Mouse (Mus musculus) heart, embryonic 15.5 days (tissue): ENCODE results near the gene Odr4. TPM values are rescaled to one million over a fixed set of nuclear protein-coding genes. Genes with fewer than 3 reads are reported as not detected.

Experiments used
- ATAC-seq: fragments of 200-750 bp; cut with Nextera tagmentation; replicated peaks from 2 replicates; pipeline ENCODE4 v1.8.0; 2017; ENCODE audit warnings: low read depth, moderate TSS enrichment; ENCODE audit not compliant: insufficient number of reproducible peaks, insufficient read depth, low FRiP score
- H3K27ac ChIP-seq: fragments of 300-500 bp; sonication (generic); 2 replicates; pipeline ENCODE4 v1.5.1; 2015; ENCODE audit warnings: mild to moderate bottlenecking, inconsistent platforms
- H3K27me3 ChIP-seq: fragments of 300-500 bp; sonication (generic); 2 replicates; pipeline ENCODE4 v1.6.1; 2015; ENCODE audit warnings: inconsistent platforms
- H3K36me3 ChIP-seq: fragments of 300-500 bp; sonication (generic); 2 replicates; pipeline ENCODE4 v1.6.1; 2015; ENCODE audit warnings: mild to moderate bottlenecking, inconsistent platforms
- H3K4me1 ChIP-seq: fragments of 300-500 bp; sonication (generic); replicated peaks from 2 replicates; pipeline ENCODE4 v1.6.1; 2015; ENCODE audit warnings: inconsistent platforms
- H3K4me2 ChIP-seq: fragments of 300-500 bp; sonication (generic); 2 replicates; pipeline ENCODE4 v1.6.1; 2015; ENCODE audit warnings: inconsistent platforms, mild to moderate bottlenecking, moderate library complexity
- H3K4me3 ChIP-seq: fragments of 300-500 bp; sonication (generic); 2 replicates; pipeline ENCODE4 v1.5.1; 2015; ENCODE audit warnings: mild to moderate bottlenecking, inconsistent platforms
- H3K9ac ChIP-seq: fragments of 300-500 bp; sonication (generic); 2 replicates; pipeline ENCODE4 v1.6.1; 2015; ENCODE audit warnings: mild to moderate bottlenecking, inconsistent platforms
- H3K9me3 ChIP-seq: fragments of 300-500 bp; sonication (generic); replicated peaks from 2 replicates; pipeline ENCODE4 v1.6.1; 2016; ENCODE audit warnings: inconsistent platforms
- WGBS: fragments of 180-500 bp; shearing (Covaris S2); methylation state at CpG from one replicate; pipeline ENCODE4 v1.1.7; 2015; ENCODE audit warnings: mixed read lengths; 5-methylcytosine and 5-hydroxymethylcytosine counted together
- polyA plus RNA-seq: library from polyadenylated mRNA; unstranded; fragments of >200 nt; fragmentation: Nextera tagmentation; extraction: Ambion mirVana; gene quantifications from 2 replicates; pipeline ENCODE4 v1.2.1, GENCODE M21; 2015

The Odr4 gene
- 33.0 and 38.2 TPM in 2 replicates for polyA plus RNA-seq

DNA sequence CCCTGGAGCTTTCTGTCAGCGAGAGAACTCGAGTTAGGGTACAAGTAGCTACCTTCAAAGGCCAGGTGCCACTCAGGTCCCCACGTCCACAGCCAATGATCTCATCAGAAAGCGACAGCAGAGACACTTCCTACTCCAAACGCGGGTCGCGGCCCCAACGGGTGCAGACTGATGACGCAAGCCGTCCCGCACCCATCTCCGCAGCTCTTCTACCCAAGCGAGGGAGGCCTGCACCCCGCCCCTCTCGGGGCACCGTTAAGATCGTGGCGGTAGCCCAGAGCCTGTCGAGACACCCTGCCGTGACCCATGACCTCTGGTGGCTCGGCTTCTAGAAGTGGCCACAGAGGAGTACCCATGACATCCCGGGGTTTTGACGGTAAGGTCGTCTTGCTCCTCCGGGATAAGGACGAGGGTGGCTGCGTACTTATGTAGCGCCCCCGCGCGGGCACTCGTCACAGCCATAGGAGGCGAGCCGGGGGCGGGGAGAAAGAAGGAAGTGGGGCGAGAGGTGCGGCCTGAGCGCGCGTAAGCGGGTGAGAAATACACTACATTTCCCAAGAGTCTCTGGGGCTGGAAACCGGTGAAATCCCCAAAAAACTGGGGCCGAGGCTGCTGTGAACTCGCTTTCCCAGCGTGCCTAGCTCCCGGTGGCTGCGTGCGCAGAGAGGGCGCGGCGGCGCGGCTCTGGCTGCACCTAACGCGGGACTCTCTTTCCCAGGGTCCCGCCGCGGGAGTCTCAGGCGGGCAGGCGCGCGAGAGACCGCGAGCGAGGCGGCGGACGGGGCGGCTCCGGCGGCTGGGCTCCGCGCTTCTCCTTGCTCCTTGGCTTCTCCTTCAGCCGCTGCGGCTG, at the start of gene Odr4, which contains the start of gene Tpr:
Gene Odr4 (minus strand): TSS at position 443 of the 850 bp plus-strand sequence.
Gene Tpr (plus strand): TSS at position 201 of the 850 bp plus-strand sequence.
- Histone ChIP-seq H3K4me3 (peak within 1 kb of the TSS; percentile 61), H3K4me1 (peaks cover 8% of the 10 kb centered on the region), H3K27ac (peak within 1 kb of the TSS; percentile 93), H3K9ac (peak within 1 kb of the TSS; percentile 64), H3K36me3 (peaks cover 31% of the 10 kb centered on the region), H3K4me2 (peak within 1 kb of the TSS; percentile 68), H3K27me3 (no peaks in the 10 kb centered on the region), H3K9me3 (no peaks in the 10 kb centered on the region)
- under 1% methylated on average over 74 of the region's 76 CpGs for WGBS
- peak; percentile 97 for ATAC-seq

DNA sequence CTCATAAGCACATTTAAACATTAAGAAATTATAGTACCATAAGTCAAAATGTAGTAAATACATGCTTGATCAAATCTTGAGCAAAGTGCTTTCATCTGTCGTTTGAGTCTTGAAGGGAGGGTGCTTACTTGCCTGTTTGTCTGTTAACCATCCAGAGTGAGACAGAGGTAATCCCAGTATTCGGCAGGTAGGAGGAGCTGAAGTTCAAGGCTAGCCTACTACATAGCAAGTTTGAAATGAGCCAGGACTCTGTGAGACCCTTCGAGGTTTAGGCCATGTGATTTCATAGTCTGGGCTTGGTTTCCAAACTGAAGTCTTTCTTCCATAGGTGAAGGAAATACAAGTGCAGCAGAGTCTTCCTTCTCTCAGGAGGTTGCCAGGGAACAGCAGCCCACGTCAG, 48.9 kb upstream of the Odr4 start:
- H3K27me3 ChIP-seq: no peaks in the 10 kb centered on the region
- WGBS: 67% methylated on average over 4 of the region's 4 CpGs
- ATAC-seq: no peak
- H3K27ac ChIP-seq: no peak overlapping the region
- H3K36me3 ChIP-seq: peaks cover 78% of the 10 kb centered on the region
- no peaks in the 10 kb centered on the region for H3K4me1 ChIP-seq
- no peak overlapping the region for H3K4me2 ChIP-seq
- no peaks in the 10 kb centered on the region for H3K9me3 ChIP-seq
- H3K4me3 ChIP-seq: no peak overlapping the region
- H3K9ac ChIP-seq: no peak overlapping the region

DNA sequence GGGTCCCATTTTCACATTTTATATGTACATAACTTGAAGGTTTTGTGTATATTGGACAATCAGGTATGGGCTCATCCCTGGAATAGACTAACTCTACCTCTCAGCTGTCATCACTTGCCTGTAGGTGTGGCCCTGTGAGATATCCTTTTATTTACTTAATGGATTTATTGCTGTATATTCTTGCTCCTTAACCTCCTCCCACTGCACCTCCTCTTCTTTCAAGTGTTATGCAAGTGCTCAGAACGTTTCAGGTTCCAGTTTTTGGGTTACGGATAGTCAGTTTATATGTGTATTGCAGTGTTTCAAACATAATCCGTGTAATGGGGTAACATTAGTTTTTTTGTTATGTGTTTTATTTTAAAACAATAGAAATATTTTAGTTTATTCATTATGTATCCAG, 45.8 kb upstream of the Odr4 start:
- WGBS: 90% methylated on average over 3 of the region's 3 CpGs
- Histone ChIP-seq H3K4me1 (no peaks in the 10 kb centered on the region), H3K9me3 (no peaks in the 10 kb centered on the region), H3K27ac (no peak overlapping the region), H3K36me3 (peaks cover 77% of the 10 kb centered on the region), H3K27me3 (no peaks in the 10 kb centered on the region), H3K4me2 (no peak overlapping the region), H3K4me3 (no peak overlapping the region), H3K9ac (no peak overlapping the region)
- no peak for ATAC-seq

DNA sequence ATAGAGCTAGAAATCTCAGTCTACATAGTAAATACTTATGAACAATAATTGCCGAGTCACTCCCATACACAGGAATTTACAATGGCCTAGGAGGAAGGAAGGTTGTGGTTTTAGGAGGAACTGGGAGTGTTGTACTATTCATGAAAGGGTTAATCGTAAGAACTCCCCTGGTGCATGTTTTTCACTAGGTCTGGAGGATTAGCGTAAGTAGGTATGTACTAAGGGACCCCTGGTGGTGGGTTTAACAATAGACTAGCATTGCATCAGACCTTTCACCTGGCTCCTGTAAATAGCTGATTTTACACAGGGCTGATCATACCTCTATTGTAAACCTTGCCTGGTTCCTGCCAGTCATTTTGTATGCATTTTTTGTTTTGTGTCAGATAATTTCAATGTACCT, 33.3 kb upstream of the Odr4 start:
- Histone ChIP-seq H3K27me3 (no peaks in the 10 kb centered on the region), H3K36me3 (peaks cover 90% of the 10 kb centered on the region), H3K27ac (no peak overlapping the region), H3K9me3 (no peaks in the 10 kb centered on the region), H3K4me3 (no peak overlapping the region), H3K4me2 (no peak overlapping the region), H3K4me1 (no peaks in the 10 kb centered on the region), H3K9ac (no peak overlapping the region)
- 75% methylated on average over 3 of the region's 3 CpGs for WGBS
- ATAC-seq: no peak

DNA sequence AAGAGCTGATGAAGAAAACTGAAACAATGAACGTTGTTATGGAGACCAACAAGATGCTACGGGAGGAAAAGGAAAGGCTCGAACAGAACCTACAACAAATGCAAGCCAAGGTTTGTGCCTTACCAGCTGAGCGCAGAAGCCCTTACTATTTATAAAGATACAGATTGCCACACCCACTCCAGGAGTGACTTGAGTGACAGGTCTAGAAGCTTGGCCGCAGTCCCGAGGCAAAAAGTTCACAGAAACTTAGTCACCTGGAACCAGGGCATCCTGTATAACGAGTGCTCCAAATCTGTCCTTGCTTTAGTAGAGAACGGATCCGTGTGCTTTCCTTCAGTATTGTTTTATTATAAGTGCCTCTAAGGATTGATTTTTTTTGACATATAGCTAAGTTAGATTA, 32.8 kb upstream of the Odr4 start:
- WGBS: 61% methylated on average over 9 of the region's 9 CpGs
- Histone ChIP-seq H3K9ac (no peak overlapping the region), H3K27ac (no peak overlapping the region), H3K27me3 (no peaks in the 10 kb centered on the region), H3K9me3 (no peaks in the 10 kb centered on the region), H3K4me3 (no peak overlapping the region), H3K4me2 (no peak overlapping the region), H3K36me3 (peaks cover 86% of the 10 kb centered on the region), H3K4me1 (no peaks in the 10 kb centered on the region)
- ATAC-seq: 0 out of 2 replicates have a peak, but pooled peaks have one; percentile 43

DNA sequence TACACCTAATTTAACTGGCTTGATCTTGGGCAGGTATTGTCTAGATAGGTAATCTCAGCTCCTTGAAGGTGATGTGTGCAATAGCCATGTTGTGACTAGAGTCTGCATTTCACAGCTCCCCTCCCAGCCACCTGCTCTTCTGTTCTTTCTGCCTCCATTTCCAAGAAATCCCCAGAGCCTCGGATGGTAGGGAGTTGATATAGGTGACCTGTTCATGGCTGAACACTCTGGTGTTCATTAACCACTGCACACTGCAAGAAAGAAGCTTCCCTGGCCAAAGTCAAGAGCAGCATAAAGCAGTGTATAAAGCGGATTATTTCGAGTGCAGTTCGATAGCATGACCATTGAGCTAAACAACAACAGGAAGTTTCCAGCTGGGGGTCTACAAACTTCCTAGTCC, 25.5 kb upstream of the Odr4 start:
- Histone ChIP-seq H3K9me3 (no peaks in the 10 kb centered on the region), H3K4me1 (no peaks in the 10 kb centered on the region), H3K4me3 (no peak overlapping the region), H3K36me3 (peaks cover 73% of the 10 kb centered on the region), H3K4me2 (no peak overlapping the region), H3K27me3 (no peaks in the 10 kb centered on the region), H3K27ac (no peak overlapping the region), H3K9ac (no peak overlapping the region)
- WGBS: 92% methylated on average over 4 of the region's 4 CpGs
- no peak for ATAC-seq

DNA sequence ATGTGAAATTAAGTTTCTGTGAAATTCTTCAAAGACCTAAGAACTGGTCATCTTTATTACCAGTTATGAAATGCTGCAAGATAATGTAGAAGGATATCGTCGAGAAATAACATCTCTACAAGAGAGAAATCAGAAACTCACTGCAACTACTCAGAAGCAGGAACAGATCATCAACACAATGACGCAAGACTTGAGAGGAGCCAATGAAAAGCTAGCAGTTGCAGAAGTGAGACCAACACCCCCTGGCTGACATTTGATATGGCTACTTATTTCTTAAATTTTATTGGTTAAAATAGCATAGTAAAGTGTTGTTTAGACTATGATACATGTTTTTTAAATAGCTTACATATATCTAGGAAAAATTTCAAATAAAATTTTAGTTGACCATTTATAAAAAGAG, 23.1 kb upstream of the Odr4 start:
- H3K9ac ChIP-seq: no peak overlapping the region
- H3K4me1 ChIP-seq: no peaks in the 10 kb centered on the region
- whole genome bisulfite sequencing: 87% methylated on average over 3 of the region's 3 CpGs
- H3K4me3 ChIP-seq: no peak overlapping the region
- no peaks in the 10 kb centered on the region for H3K9me3 ChIP-seq
- H3K27me3 ChIP-seq: no peaks in the 10 kb centered on the region
- H3K4me2 ChIP-seq: no peak overlapping the region
- no peak for ATAC-seq
- no peak overlapping the region for H3K27ac ChIP-seq
- H3K36me3 ChIP-seq: peaks cover 72% of the 10 kb centered on the region

DNA sequence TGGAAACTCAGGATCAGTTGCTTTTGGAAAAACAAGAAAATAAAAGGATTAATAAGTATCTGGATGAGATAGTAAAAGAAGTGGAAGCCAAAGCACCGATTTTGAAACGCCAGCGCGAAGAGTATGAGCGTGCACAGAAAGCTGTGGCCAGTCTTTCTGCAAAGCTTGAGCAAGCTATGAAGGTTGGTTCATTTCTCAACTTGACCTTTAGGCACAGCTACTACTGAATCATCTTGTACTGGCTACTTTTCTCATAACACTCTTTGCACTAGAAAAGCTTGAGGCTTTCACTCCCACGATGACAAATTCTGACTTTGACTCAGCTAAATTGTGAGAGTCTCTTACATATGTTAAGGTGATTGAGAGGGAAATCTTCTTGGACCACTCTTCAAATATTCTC, 17.1 kb upstream of the Odr4 start:
- no peak overlapping the region for H3K9ac ChIP-seq
- no peak overlapping the region for H3K4me2 ChIP-seq
- peaks cover 78% of the 10 kb centered on the region for H3K36me3 ChIP-seq
- H3K27me3 ChIP-seq: no peaks in the 10 kb centered on the region
- no peak overlapping the region for H3K27ac ChIP-seq
- no peaks in the 10 kb centered on the region for H3K4me1 ChIP-seq
- no peaks in the 10 kb centered on the region for H3K9me3 ChIP-seq
- 97% methylated on average over 6 of the region's 6 CpGs for WGBS
- ATAC-seq: no peak
- H3K4me3 ChIP-seq: no peak overlapping the region

DNA sequence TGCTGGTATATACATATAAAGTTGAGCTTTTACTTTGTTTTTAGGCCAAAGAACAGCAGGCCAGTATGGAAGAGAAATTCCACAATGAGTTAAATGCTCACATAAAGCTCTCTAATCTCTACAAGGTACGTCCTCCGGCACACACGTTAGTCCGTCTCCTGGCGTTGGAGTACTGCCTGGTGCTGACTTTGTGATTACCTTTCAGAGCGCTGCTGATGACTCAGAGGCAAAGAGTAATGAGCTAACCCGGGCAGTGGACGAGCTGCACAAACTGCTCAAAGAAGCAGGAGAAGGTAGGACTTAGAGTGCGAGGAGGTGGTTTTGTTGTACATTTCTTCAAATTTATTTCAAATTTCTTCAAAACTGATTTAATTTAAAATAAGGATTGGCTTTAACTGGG, 14.4 kb upstream of the Odr4 start:
- WGBS: 57% methylated on average over 9 of the region's 9 CpGs
- ATAC-seq: no peak
- peaks cover 73% of the 10 kb centered on the region for H3K36me3 ChIP-seq

DNA sequence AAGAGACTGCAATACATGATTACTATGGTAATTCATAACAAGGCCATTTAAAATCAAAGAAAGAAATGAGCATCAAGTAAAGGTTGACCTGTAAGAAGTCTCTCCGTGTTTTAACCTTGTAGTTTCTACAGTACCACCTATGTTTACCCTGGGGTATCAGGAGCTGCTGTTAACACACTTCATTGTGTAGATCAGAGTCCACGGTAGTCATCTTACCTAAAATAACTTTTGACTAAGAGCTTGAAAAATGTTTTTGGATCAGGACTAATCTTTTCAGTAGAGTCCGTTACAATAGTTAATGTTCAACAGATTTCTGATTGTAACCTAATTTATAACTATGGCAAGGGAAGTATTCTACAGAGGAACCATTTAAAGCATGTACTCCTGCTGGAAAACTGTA, 11.7 kb upstream of the Odr4 start:
- no peak for ATAC-seq
- 56% methylated on average over 3 of the region's 3 CpGs for WGBS
- no peak overlapping the region for H3K9ac ChIP-seq
- no peak overlapping the region for H3K4me2 ChIP-seq
- no peak overlapping the region for H3K27ac ChIP-seq
- H3K36me3 ChIP-seq: peaks cover 56% of the 10 kb centered on the region
- no peak overlapping the region for H3K4me3 ChIP-seq
- H3K4me1 ChIP-seq: no peaks in the 10 kb centered on the region
- no peaks in the 10 kb centered on the region for H3K9me3 ChIP-seq
- H3K27me3 ChIP-seq: no peaks in the 10 kb centered on the region

More for the DNA sequence above, 14.4 kb upstream of the Odr4 start:
- no peak overlapping the region for H3K9ac ChIP-seq
- H3K27me3 ChIP-seq: no peaks in the 10 kb centered on the region
- H3K4me3 ChIP-seq: no peak overlapping the region
- H3K9me3 ChIP-seq: no peaks in the 10 kb centered on the region
- no peak overlapping the region for H3K27ac ChIP-seq
- no peak overlapping the region for H3K4me2 ChIP-seq
- H3K4me1 ChIP-seq: no peaks in the 10 kb centered on the region

DNA sequence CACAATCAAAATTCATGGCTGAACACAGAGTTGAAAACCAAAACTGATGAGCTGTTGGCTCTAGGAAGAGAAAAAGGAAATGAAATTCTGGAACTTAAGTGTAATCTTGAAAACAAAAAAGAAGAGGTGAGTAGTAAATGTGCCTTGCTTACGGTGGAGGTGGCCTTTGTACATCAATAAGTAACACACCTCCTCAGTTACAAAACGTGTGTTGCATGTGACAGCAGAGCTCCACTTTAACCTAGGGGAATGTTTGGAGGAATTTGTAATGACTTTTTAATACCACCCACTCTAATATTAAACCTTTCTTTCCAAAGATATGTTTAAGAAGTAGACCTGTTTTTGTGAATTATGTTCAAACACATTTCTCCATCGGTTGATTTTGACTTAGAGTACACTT, 11.0 kb upstream of the Odr4 start:
- WGBS: 89% methylated on average over 3 of the region's 3 CpGs
- Histone ChIP-seq H3K27me3 (no peaks in the 10 kb centered on the region), H3K27ac (no peak overlapping the region), H3K9ac (no peak overlapping the region), H3K9me3 (no peaks in the 10 kb centered on the region), H3K36me3 (peaks cover 55% of the 10 kb centered on the region), H3K4me3 (no peak overlapping the region), H3K4me1 (no peaks in the 10 kb centered on the region), H3K4me2 (no peak overlapping the region)
- no peak for ATAC-seq

DNA sequence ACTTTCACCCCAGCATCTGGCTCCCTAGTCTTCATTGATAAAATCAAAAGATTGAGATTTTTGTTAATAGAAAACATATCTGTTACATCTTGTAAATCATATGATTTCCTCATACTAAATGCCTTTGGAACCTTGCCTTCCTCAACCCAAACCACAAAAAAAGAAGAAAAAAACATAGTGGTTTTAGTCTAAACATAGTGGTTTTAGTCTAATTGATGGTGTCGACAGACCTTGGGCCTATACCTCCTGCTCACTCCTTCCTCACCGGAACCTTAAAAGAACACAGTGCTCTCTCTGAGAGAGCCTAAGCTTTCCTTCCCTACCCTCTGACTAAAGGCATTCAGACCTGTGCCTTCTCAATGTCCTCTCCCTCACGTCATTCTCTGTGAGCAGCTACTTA, 3.1 kb upstream of the Odr4 start:
- WGBS: 78% methylated on average over 3 of the region's 3 CpGs
- no peak for ATAC-seq
- peaks cover 22% of the 10 kb centered on the region for H3K36me3 ChIP-seq

More for the DNA sequence above, 3.1 kb upstream of the Odr4 start:
- Histone ChIP-seq H3K27ac (no peak overlapping the region), H3K4me1 (peaks cover 8% of the 10 kb centered on the region), H3K4me3 (no peak overlapping the region), H3K4me2 (no peak overlapping the region), H3K9ac (no peak overlapping the region), H3K27me3 (no peaks in the 10 kb centered on the region), H3K9me3 (no peaks in the 10 kb centered on the region)
